Mouse (Mus musculus): Measurements from ENCODE around the gene Slc38a11. TPM values are rescaled to one million over a fixed set of nuclear protein-coding genes. Genes with fewer than 3 reads are reported as not detected.

Slc38a11 gene
- polyA plus RNA-seq, 1 experiment from 2014 or later = 0.58 TPM

GRCm38 (mm10) chr2:65382485-65382884 lies 18.7 kb upstream of the Slc38a11 start:
- 4% methylated on average over 4 of the region's 4 CpGs for WGBS
- no peak overlapping the region for H3K4me3 ChIP-seq (ENCODE audit: low read depth, low read length)
- peak; percentile 78 for DNase-seq (ENCODE audit: low spot score)

GRCm38 (mm10) chr2:65378425-65378824 lies 14.6 kb upstream of the Slc38a11 start:
- no peak overlapping the region for H3K27ac ChIP-seq (replicated peaks; ENCODE audit: low read depth, low read length)
- no peaks in the 10 kb centered on the region for H3K9me3 ChIP-seq (ENCODE audit: control insufficient read depth, low read length)
- H3K4me2 ChIP-seq (ENCODE audit: low read depth, low read length) = no peak overlapping the region
- H3K9ac ChIP-seq (ENCODE audit: low read depth, low read length) = no peak overlapping the region
- 63% methylated on average over 4 of the region's 4 CpGs for WGBS
- H3K4me1 ChIP-seq (ENCODE audit: control insufficient read depth, insufficient read depth, low read length) = peaks cover 8% of the 10 kb centered on the region; the same call in 1 of the 2 replicates
- H3K27me3 ChIP-seq (replicated peaks; ENCODE audit: control insufficient read depth, insufficient read depth, low read length) = no peaks in the 10 kb centered on the region
- no peak for DNase-seq (ENCODE audit: low spot score)
- no peaks in the 10 kb centered on the region for H3K36me3 ChIP-seq (ENCODE audit: control insufficient read depth, insufficient read depth, low read length)
- H3K4me3 ChIP-seq (ENCODE audit: low read depth, low read length) = no peak overlapping the region
- no peak for ATAC-seq (ENCODE audit: low read depth)

More at GRCm38 (mm10) chr2:65382485-65382884, 18.7 kb upstream of the Slc38a11 start:
- Histone ChIP-seq H3K27me3 (replicated peaks; ENCODE audit: control insufficient read depth, insufficient read depth, low read length) (no peaks in the 10 kb centered on the region), H3K4me2 (ENCODE audit: low read depth, low read length) (no peak overlapping the region), H3K27ac (replicated peaks; ENCODE audit: low read depth, low read length) (no peak overlapping the region), H3K36me3 (ENCODE audit: control insufficient read depth, insufficient read depth, low read length) (no peaks in the 10 kb centered on the region), H3K9ac (ENCODE audit: low read depth, low read length) (no peak overlapping the region), H3K4me1 (ENCODE audit: control insufficient read depth, insufficient read depth, low read length) (peaks cover 8% of the 10 kb centered on the region; the same call in 1 of the 2 replicates), H3K9me3 (ENCODE audit: control insufficient read depth, low read length) (no peaks in the 10 kb centered on the region)
- ATAC-seq (ENCODE audit: low read depth) = peak; percentile 75

- no peak for DNase-seq (ENCODE audit: low spot score)
- no peak for ATAC-seq (ENCODE audit: low read depth)
- Histone ChIP-seq H3K9me3 (ENCODE audit: control insufficient read depth, low read length) (no peaks in the 10 kb centered on the region), H3K9ac (ENCODE audit: low read depth, low read length) (no peak overlapping the region), H3K4me1 (ENCODE audit: control insufficient read depth, insufficient read depth, low read length) (no peaks in the 10 kb centered on the region), H3K4me3 (ENCODE audit: low read depth, low read length) (no peak overlapping the region), H3K27me3 (replicated peaks; ENCODE audit: control insufficient read depth, insufficient read depth, low read length) (no peaks in the 10 kb centered on the region), H3K4me2 (ENCODE audit: low read depth, low read length) (no peak overlapping the region), H3K36me3 (ENCODE audit: control insufficient read depth, insufficient read depth, low read length) (no peaks in the 10 kb centered on the region), H3K27ac (replicated peaks; ENCODE audit: low read depth, low read length) (no peak overlapping the region)
- WGBS = 87% methylated on average over 5 of the region's 5 CpGs
Observed at GRCm38 (mm10) chr2:65374410-65374809, 10.6 kb upstream of the Slc38a11 start.

GRCm38 (mm10) chr2:65373076-65373475 lies 9.2 kb upstream of the Slc38a11 start:
- no peak overlapping the region for H3K4me2 ChIP-seq (ENCODE audit: low read depth, low read length)
- H3K27ac ChIP-seq (replicated peaks; ENCODE audit: low read depth, low read length) = no peak overlapping the region
- no peak for DNase-seq (ENCODE audit: low spot score)
- no peaks in the 10 kb centered on the region for H3K4me1 ChIP-seq (ENCODE audit: control insufficient read depth, insufficient read depth, low read length)
- no peaks in the 10 kb centered on the region for H3K27me3 ChIP-seq (replicated peaks; ENCODE audit: control insufficient read depth, insufficient read depth, low read length)
- ATAC-seq (ENCODE audit: low read depth) = no peak
- H3K4me3 ChIP-seq (ENCODE audit: low read depth, low read length) = no peak overlapping the region
- H3K9ac ChIP-seq (ENCODE audit: low read depth, low read length) = no peak overlapping the region
- H3K36me3 ChIP-seq (ENCODE audit: control insufficient read depth, insufficient read depth, low read length) = no peaks in the 10 kb centered on the region
- WGBS = 84% methylated on average over 4 of the region's 4 CpGs
- H3K9me3 ChIP-seq (ENCODE audit: control insufficient read depth, low read length) = no peaks in the 10 kb centered on the region

GRCm38 (mm10) chr2:65360736-65361475 lies 2.9 kb downstream of the Slc38a11 start:
- Histone ChIP-seq H3K4me3 (ENCODE audit: low read depth, low read length) (no peak overlapping the region), H3K9ac (ENCODE audit: low read depth, low read length) (no peak overlapping the region), H3K27ac (replicated peaks; ENCODE audit: low read depth, low read length) (no peak overlapping the region), H3K27me3 (replicated peaks; ENCODE audit: control insufficient read depth, insufficient read depth, low read length) (peaks cover 9% of the 10 kb centered on the region), H3K36me3 (ENCODE audit: control insufficient read depth, insufficient read depth, low read length) (no peaks in the 10 kb centered on the region), H3K4me2 (ENCODE audit: low read depth, low read length) (no peak overlapping the region), H3K9me3 (ENCODE audit: control insufficient read depth, low read length) (no peaks in the 10 kb centered on the region), H3K4me1 (ENCODE audit: control insufficient read depth, insufficient read depth, low read length) (no peaks in the 10 kb centered on the region)
- DNase-seq (ENCODE audit: low spot score) (no peak), ATAC-seq (ENCODE audit: low read depth) (no peak)
- 77% methylated on average over 9 of the region's 9 CpGs for WGBS

GRCm38 (mm10) chr2:65347367-65347766 lies 16.5 kb downstream of the Slc38a11 start:
- H3K36me3 ChIP-seq (ENCODE audit: control insufficient read depth, insufficient read depth, low read length) = no peaks in the 10 kb centered on the region
- DNase-seq (ENCODE audit: low spot score) = no peak
- 54% methylated on average over 4 of the region's 4 CpGs for WGBS
- no peak overlapping the region for H3K4me3 ChIP-seq (ENCODE audit: low read depth, low read length)
- no peak for ATAC-seq (ENCODE audit: low read depth)
- H3K4me1 ChIP-seq (ENCODE audit: control insufficient read depth, insufficient read depth, low read length) = no peaks in the 10 kb centered on the region
- H3K9ac ChIP-seq (ENCODE audit: low read depth, low read length) = no peak overlapping the region
- no peaks in the 10 kb centered on the region for H3K27me3 ChIP-seq (replicated peaks; ENCODE audit: control insufficient read depth, insufficient read depth, low read length)
- no peak overlapping the region for H3K4me2 ChIP-seq (ENCODE audit: low read depth, low read length)
- no peak overlapping the region for H3K27ac ChIP-seq (replicated peaks; ENCODE audit: low read depth, low read length)
- H3K9me3 ChIP-seq (ENCODE audit: control insufficient read depth, low read length) = no peaks in the 10 kb centered on the region

- H3K4me2 ChIP-seq (ENCODE audit: low read depth, low read length) = no peak overlapping the region
- H3K36me3 ChIP-seq (ENCODE audit: control insufficient read depth, insufficient read depth, low read length) = no peaks in the 10 kb centered on the region
- H3K9ac ChIP-seq (ENCODE audit: low read depth, low read length) = no peak overlapping the region
- ATAC-seq (ENCODE audit: low read depth) (no peak), DNase-seq (ENCODE audit: low spot score) (no peak)
- H3K27ac ChIP-seq (replicated peaks; ENCODE audit: low read depth, low read length) = no peak overlapping the region
- H3K27me3 ChIP-seq (replicated peaks; ENCODE audit: control insufficient read depth, insufficient read depth, low read length) = no peaks in the 10 kb centered on the region
- no peaks in the 10 kb centered on the region for H3K4me1 ChIP-seq (ENCODE audit: control insufficient read depth, insufficient read depth, low read length)
- H3K4me3 ChIP-seq (ENCODE audit: low read depth, low read length) = no peak overlapping the region
- WGBS = 86% methylated on average over 1 of the region's 1 CpGs
- H3K9me3 ChIP-seq (ENCODE audit: control insufficient read depth, low read length) = no peaks in the 10 kb centered on the region
Observed at GRCm38 (mm10) chr2:65346915-65347314, 16.9 kb downstream of the Slc38a11 start.

- Histone ChIP-seq H3K36me3 (ENCODE audit: control insufficient read depth, insufficient read depth, low read length) (no peaks in the 10 kb centered on the region), H3K4me1 (ENCODE audit: control insufficient read depth, insufficient read depth, low read length) (no peaks in the 10 kb centered on the region), H3K27me3 (replicated peaks; ENCODE audit: control insufficient read depth, insufficient read depth, low read length) (no peaks in the 10 kb centered on the region), H3K9me3 (ENCODE audit: control insufficient read depth, low read length) (no peaks in the 10 kb centered on the region), H3K27ac (replicated peaks; ENCODE audit: low read depth, low read length) (no peak overlapping the region), H3K9ac (ENCODE audit: low read depth, low read length) (no peak overlapping the region), H3K4me2 (ENCODE audit: low read depth, low read length) (no peak overlapping the region), H3K4me3 (ENCODE audit: low read depth, low read length) (no peak overlapping the region)
- DNase-seq (ENCODE audit: low spot score) = no peak
- 94% methylated on average over 5 of the region's 5 CpGs for WGBS
- ATAC-seq (ENCODE audit: low read depth) = no peak
Observed at GRCm38 (mm10) chr2:65346037-65346436, 17.8 kb downstream of the Slc38a11 start.

GRCm38 (mm10) chr2:65342057-65342456 lies 21.8 kb downstream of the Slc38a11 start:
- no peaks in the 10 kb centered on the region for H3K27me3 ChIP-seq (replicated peaks; ENCODE audit: control insufficient read depth, insufficient read depth, low read length)
- H3K27ac ChIP-seq (replicated peaks; ENCODE audit: low read depth, low read length) = no peak overlapping the region
- H3K9me3 ChIP-seq (ENCODE audit: control insufficient read depth, low read length) = no peaks in the 10 kb centered on the region
- DNase-seq (ENCODE audit: low spot score) = peak; percentile 55
- H3K4me1 ChIP-seq (ENCODE audit: control insufficient read depth, insufficient read depth, low read length) = no peaks in the 10 kb centered on the region
- no peak; the same call in 1 of the 2 replicates for ATAC-seq (ENCODE audit: low read depth)
- H3K4me2 ChIP-seq (ENCODE audit: low read depth, low read length) = no peak overlapping the region
- no peak overlapping the region for H3K4me3 ChIP-seq (ENCODE audit: low read depth, low read length)
- H3K9ac ChIP-seq (ENCODE audit: low read depth, low read length) = no peak overlapping the region
- 20% methylated on average over 10 of the region's 10 CpGs for WGBS
- no peaks in the 10 kb centered on the region for H3K36me3 ChIP-seq (ENCODE audit: control insufficient read depth, insufficient read depth, low read length)

Measured in embryonic facial prominence, embryonic 14.5 days (tissue).